Mouse (Mus musculus) liver, embryonic 14.5 days (tissue): ENCODE measurements around the gene Rnf150.
"Not testable (repeated sequence)": the region's sequence is repeated elsewhere in the genome, so short reads cannot be mapped to it uniquely, and the experiment has no call there.

Experiments
- CTCF ChIP-seq: IDR thresholded peaks from 2 replicates; pipeline ENCODE4 v1.5.1; 2016; ENCODE audit warnings: antibody characterized with exemption, low read depth, control low read depth
- EP300 ChIP-seq: IDR thresholded peaks from 2 replicates; pipeline ENCODE4 v1.6.1; 2016; ENCODE audit warnings: antibody characterized with exemption, low read depth

- TF ChIP-seq CTCF, EP300: not testable (repeated sequence)
These were observed 218.7 kb downstream of the Rnf150 start for GRCm38 (mm10) chr8:83081806-83082205.
